Mouse (Mus musculus): Measurements from ENCODE around the gene Gsta2. TPM values are rescaled to one million over a fixed set of nuclear protein-coding genes. Genes with fewer than 3 reads are reported as not detected.
"Not testable (repeated sequence)": the region's sequence is repeated elsewhere in the genome, so short reads cannot be mapped to it uniquely, and the experiment has no call there.

Gsta2 gene
- total RNA-seq, 1 experiment from 2014 or later: 4.2 TPM

DNA sequence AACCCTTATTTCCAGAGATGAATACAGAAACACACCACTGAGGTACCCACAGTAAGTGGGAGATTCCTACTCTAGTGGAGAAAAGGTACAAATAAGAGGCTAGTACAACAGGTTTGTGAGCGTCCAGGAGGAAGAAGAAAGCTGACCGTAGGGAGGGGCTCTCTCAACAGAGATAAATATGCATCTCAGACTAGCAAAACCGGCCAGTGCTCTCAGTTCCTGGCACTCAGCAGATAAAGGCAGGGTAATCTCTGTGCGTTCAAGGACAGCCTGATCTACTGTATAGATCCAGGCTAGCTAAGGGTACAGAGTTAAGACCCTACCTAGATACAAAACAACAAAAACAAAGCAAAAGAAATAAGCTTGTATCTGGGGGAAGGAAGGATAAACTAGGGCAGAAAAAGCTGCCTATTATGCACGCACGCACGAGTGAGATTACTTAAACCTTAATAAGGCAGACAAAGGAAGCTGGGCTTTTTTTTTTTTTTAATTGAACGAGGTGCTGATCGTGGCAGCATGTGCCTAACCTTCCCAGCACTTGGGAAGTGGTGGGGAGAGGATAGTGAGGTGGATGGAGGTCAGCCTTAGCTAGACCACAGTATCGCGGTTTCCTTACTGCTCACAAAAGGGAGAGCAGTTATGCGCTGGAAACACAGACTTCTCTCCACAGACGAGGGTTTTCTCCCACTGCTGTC is 10.4 kb upstream of the Gsta2 start:
- DNase-seq: no peak

DNA sequence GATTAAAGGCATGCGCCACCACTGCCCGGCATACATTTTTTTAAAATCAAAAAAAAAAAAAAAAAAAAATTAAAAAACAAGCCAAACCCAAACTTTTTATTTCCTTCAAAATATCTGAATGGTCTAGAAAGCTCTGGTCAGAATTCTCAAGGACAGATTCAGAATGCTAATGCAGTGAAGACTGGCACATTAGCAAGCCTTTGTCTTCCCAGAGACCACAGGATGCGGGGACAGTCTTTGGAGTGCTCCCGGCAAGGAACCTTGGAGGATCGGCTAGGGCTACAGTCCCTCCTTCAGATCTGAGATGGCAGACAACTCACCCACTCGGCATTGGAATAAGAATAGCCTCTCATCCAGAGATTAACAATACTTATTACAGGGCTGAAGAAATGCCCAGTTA is 9.1 kb upstream of the Gsta2 start:
- no peak for DNase-seq

DNA sequence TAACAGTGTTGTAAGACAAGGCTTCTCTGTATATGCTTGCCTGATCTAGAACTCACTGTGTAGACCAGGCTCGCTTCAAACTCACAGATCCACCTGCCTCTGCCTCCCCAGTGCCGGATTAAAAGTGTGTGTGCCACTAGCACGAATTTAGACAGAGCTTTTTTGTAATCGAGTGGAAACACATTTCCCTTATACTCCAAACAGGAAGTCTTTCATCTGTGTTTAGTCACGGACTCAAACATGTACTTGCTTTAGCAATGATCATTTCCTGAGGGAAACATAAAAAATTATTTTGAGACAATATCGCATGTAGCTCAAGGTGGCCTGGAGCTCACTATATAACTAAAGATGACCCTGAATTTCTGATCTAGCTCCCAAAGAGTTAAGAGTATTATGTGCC is 7.8 kb upstream of the Gsta2 start:
- DNase-seq: no peak

DNA sequence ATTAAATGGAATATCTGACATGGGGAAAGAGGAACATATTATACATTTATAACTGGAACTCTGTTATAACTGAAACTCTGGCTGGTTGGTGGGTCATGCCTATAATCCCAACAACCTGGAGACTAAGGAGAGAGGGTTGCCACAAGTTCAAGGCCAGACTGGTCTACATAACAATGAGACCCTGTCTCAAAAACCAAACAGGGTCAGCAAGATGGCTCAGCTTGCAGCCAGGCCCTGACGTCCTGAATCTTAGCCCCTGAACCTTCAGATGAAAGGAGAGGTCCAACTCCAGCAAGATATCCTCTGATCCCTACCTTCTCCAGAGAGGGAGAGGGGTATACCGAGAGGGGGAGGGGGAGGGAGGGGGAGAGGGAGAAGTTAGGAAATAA is 4.9 kb upstream of the Gsta2 start:
- DNase-seq: no peak

DNA sequence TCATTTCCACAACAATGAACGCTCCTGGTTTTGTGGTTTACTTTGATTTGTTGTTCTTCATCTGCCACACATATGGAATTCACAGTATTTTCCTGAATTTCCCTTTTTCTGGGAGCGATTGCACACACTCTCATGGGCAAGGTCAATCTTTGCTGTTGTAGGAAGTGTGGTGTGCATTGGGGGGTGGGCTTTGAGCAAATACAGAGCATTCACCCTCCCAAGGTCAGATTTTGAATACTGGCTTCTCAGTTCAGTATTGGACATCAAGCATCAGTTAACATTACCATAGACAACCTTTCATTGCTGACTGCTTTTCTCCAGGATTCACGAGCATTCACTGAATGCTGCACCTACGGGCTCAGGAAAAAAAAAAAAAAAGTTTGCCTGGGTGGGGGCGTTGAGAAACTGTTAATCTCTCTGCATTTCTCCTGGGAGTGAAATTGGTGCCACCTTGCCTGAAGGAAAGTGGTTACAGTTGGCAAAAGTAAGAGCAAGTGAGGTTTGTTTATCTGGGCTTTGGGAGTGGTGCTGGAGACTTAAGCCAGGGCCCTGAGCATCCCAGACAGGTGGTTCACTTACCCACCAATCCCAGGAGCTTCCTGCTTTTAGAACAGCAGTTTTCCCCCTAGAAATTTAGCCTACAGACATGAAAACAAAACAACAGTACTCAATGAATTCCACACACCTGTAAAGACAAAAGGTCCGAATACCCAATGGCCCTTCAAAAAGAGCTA is 4.3 kb upstream of the Gsta2 start:
- no peak for DNase-seq

DNA sequence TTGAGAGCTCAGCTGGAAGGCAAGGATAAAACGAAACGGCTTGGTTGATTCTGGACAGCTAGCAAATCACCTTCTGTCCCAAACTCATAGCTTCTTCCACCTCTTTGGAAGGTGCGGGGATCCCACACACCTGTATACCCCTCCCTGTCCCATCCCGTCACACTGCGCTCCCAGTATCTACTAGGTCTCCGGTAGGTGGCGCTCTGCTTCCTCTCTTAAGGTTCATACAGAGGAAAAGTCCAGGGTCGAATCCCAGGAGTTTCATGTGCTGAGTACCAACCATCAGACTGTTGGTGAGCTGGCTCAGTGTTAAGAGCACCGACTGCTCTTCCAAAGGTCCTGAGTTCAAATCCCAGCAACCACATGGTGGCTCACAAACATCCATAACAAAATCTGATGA is 2.5 kb upstream of the Gsta2 start:
- DNase-seq: peak; percentile 73

DNA sequence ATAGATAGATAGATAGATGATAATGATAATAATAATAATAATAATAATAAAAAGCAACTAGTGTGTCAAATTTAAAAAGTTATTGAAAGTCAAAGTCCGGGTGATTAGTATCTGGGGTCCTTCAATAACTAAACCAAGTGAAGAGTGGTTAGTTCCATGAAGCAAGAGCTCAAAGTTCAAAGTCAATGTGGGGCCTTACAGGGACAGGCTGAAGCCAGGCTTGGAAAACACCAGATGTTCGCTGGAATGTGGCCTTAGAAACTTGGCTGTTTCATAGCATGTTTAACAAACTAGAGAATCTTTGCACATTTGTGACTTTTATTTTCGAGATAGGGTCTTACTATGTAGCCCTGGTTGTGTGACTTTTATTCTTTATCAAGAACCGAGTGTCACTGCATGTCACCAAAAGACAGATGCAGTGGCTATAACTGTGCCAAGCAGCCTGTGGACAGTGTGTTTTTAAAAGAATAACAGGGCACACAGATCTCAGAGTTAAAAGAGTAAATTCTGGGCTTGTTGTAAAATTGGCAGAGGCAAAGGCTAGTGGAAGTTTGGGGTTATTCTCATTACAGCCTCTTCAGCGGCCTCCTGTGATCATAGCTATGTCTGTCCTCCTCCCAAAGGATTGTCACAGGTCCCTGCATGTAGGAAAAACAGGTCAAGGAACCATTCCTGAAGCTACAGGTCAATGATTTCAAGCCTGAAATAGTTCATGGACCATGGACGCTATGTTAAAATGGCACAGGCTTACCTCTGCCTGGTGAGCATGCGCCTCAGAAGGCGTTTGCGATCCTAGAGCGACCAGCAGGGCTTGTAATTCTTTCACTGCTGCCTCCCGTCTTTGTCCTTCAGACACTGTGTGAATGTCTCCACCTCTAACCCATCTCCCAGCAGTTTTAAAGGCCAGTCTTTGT is 666 bp downstream of the Gsta2 start:
- no peak for DNase-seq

DNA sequence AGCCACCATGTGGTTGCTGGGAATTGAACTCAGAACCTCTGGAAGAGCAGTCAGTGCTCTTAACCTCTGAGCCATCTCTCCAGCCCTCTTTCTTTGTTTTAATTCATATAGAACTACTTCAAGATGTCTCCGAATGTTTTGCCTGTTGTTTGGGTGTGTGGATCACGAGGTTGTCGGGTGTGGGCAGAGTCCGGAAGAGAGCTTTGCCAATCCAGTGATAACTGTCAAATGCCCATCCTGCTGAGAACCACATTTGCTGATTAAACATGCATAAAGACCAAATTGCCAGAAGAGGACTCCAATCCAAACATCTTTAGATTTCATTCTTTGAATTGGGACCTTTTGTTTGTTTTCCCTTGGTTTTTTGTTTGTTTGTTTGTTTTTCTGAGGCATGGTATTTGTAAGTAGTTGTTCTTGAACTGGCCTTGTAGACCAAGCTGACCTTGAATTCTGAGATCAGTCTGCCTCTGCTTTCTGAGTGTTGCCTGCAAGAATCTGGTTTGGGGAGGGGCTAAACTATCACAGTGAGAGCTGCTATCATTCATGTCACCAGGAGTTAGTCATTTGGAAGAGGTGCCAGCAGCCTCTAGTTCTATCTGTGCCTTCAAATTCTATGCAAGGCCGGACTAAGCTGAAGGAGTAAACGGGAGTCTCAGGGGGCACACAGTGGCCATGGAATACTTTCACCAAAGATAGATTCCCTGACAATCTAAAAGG is 3.9 kb downstream of the Gsta2 start:
- no peak for DNase-seq

DNA sequence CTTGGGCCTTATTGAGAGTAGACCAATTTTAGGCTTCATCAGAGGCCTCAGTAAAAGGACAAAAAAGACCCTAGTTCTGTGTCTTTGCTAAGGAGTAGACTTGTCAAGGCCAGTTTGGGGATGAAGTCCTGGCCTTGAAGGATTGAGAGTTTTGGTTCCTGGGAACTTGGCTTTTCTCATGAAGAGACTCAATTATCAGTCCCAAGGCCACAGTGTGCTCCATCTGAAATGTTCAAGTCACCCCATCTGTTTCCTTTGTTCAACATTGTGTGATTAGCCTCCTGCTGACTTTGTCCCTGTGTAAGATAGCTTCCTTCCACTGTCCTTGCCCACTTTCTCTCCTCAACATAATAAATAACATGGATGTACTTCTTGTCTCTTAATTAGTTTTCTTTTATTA is 5.6 kb downstream of the Gsta2 start:
- DNase-seq: not testable (repeated sequence)

DNA sequence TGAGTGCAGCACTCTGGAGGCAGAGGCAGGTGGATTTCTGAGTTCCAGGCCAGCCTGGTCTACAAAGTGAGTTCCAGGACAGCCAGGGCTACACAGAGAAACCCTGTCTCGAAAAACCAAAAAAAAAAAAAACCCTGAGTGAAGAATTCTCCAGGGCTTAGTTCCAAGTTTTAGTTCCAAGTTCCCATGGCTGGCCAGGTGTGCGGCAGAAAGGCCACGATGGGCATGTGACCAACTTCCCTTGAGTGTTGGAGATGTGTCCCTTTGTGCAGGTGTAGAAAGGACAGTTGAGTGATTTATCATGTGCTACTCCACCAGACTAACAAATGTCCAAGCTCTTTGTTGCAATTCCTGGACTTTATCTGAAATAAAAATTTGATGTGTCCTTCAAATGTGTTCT is 6.4 kb downstream of the Gsta2 start:
- DNase-seq: not testable (repeated sequence)

DNA sequence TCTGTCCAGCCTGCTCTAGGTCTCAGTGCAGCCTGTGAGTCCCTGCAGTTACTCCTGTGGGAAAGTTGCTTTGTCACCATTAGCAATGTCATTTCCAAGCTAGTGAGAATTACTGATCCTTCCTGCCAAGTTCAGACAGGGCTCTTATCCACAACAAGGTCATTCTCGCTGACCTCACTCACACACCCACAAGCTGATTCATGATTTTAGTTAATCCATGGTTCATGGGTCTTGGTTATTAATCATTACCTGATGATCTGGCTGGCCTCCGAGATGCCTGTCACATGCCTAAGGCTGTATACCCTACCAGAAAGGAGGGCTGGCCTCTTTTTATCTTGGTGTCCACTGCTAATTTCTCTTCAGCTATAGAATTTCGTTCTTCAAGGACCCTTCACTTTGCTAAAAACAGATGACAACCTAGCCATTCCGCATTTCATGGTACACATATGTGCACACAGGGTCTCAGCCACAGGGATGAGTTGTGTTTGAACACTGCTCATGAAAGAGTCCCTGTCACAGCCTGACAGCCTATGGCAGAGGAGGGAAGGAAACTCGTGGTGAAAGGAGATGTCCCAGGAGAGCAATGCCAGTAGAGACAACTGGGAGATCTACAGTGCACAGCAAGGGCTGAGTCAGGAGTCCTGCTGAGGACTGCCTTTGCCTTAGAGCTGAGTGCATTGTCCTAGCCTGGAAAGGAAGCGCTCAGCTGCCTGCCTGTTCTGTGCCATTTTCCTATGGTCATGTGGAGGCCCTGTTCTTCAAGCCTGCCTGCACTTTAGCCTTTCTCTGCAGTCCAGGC is 7.2 kb downstream of the Gsta2 start:
- peak; percentile 27 for DNase-seq

DNA sequence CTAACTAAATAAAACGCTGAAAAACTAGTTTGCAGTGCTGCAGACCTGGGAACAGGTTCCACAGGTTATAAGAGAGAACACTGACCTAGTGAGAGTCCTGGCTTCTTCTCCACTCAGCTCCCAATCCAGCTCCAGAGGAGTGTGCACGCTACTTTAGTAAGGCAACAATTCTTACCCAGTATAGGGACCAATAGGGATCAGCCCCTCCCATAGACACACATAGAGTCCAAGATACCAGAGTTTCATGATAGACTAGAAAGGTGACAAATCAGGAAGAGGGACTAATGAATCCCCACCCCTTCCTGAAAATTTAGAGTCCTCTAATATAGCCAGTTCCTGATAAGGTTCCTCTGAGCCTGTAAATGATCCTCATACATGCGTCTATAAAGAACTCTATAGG is 8.6 kb downstream of the Gsta2 start:
- no peak for DNase-seq

DNA sequence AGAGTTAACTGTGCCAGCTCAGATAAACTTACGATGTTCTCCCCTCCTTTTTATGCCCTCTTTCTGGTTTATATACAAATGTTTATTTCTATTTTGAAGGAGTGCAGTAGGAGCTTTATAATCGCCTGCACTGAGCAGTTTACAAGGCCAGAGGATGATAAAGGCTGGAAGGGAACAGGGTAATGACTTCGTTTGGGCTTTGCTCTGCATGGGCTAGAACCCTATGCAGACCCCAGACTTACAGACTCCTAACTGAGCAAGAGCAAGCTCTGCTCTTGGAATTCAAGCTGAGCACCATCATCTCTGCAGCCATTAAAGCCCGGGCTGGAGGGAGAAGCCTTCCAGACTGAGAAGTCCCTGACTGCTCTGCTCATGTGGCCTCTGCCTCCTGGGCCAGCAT is 10.4 kb downstream of the Gsta2 start:
- not testable (repeated sequence) for DNase-seq

DNA sequence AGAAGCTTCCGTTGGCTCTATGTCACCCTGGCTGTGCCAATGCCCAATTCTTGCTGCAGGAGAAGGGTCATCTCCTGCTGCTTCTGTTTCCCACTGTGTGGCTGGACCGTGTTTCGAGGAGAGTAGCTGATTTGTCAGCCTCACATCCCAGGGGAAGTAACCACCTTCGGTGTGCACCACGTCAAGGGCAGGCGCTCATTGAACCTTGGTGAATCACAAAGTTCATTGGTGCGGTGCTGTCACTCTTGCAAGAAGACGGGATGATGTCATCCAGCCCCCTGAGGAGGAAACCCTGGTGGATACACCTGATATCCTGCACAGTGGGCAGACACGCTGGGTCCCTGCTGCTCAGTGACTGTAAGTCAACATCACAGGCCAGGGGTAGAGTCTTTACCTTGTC is 12.5 kb downstream of the Gsta2 start:
- DNase-seq: not testable (repeated sequence)

DNA sequence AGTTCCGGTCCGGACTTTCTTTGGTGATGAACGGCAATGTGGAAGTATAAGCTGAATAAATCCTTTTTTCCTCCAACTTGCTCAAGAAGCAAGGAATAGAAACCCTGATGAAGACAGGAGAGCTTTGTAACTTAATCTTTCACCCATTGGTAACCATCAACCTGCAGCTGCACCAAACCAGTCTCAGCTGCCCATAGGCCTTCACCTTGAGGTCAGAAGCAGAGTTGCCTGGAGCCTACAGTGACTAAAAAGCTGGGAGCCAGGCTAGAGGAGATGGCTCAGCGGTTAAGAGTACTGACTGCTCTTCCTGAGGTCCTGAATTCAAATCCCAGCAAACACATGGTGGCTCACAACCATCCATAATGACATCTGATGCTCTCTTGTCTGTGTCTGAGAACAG is 13.1 kb downstream of the Gsta2 start:
- DNase-seq: not testable (repeated sequence)

DNA sequence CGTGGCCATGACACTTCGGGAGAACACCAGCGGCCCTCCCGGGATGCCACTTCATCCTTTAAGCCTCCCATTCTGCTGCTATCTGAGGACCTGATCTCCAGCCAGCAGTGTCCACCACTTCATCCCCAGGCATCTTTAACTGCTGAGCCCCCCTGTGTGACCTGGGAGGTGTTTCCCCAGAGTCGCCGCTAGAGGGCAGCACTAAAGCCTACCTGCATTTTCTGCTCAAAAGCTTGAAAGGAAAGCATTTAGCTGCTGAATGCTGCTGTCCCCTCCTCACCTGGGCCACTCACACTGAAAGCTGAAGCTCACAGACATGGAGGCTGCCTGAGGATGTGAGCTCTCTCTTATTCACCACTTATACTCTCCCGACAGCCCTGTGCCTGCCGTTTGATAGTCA is 15.3 kb downstream of the Gsta2 start:
- peak; percentile 57 for DNase-seq

DNA sequence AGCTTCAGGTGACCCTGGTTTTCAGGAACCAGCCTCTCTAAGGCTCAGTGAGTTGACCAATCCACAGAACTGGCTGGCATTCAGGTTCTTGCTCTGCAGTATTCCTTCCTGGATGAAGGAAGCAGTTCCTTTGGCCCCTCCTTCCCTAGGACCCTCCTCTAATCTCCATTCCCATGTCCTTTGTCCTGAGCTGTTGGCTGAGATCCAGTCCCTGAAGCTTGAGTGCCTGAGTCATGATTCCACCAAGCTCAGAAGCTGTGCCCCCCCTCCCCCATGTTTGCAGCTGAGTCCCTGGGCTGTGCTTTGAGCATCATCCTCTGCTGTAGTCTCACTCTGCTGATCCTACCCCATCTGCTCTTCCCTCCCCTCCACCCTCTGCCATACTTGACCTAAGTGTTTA is 18.5 kb downstream of the Gsta2 start:
- not testable (repeated sequence) for DNase-seq

DNA sequence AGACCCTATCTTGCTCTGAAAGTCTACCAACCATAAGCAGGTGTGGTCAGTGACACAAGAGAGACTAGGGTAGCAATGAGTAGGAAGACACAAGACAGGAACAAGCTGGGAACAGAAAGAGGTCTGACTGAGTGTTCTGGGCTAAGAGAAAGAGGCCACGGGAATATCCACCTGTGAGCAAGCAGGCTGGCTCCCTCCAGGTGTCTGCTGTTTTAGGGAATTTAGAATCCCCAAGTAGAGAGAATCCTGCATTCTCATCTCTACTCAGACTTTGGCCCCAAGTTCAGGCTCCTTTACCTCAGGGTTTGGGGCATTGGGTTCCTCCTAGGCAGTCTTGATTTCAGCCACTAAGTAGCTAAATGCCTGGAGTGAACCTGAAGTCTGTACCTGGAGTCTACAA is 28.3 kb downstream of the Gsta2 start, which contains the start of gene Omt2b:
Omt2b (plus strand) TSS at position 301 of the 400 bp plus-strand sequence.
- DNase-seq: not testable (repeated sequence)

DNA sequence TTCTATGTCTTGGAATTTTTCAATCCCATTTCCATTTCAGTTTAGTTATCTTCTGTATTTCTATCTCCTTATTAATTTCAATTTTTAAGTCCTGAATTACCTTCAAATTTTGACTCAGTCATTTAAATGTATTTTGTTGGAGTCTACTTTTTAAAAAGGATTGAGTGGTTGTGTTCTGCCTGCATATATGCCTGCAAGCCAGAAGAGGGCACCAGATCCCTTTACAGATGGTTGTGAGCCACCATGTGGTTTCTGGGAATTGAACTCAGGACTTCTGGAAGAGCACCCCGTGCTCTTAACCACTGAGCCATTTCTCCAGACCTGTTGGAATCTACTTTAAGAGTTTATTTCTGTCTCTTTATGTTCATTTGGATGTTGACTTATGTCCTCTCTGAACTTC is 36.1 kb downstream of the Gsta2 start:
- no peak for DNase-seq

DNA sequence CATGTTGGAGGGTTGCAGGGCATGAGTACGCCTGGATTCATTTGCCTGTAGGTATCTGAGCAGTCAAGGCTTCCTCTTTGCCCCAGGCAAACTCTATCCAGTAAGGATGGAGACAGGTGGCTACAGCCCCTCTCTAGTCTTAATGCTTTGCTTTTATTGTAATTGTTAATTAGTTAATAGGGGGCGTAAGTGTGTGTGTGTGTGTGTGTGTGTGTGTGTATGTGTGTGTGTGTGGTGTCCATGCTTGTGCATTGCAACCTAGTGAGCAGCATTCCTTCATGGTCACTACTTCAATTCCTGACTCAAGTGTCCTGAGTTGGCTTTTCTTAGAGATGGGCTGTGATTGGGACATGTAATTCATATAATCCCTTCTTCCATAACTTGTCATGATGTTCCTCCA is 40.9 kb downstream of the Gsta2 start, which contains the start of gene Omt2a:
Omt2a (minus strand) TSS at position 101 of the 400 bp plus-strand sequence.
- DNase-seq: no peak

DNA sequence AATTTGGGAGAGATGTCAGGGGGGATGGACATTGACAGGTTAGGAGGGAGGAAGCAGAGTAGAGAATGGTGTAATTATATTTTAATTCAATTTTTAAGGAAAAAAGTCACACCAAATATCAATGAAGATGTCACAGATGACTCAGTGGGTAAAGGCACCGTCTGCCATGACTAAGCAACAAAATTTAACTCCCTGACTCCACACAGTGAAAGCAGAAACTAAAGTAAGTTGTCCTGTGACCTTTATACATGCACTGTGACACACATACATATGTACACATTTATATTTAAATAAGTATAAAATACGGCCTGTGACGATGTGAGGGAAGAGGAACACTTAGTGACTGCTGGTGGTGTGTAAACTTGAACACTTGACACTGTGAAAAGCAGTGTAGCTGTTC is 47.5 kb downstream of the Gsta2 start:
- DNase-seq: not testable (repeated sequence)

All from adrenal gland, postnatal 25 days (tissue).